Mouse (Mus musculus): ENCODE results near the gene Numb. TPM values are rescaled to one million over a fixed set of nuclear protein-coding genes. Genes with fewer than 3 reads are reported as not detected.
A peak's percentile ranks its signal among the peaks of the same experiment; 100 is the strongest.
"Not testable (repeated sequence)": the region's sequence is repeated elsewhere in the genome, so short reads cannot be mapped to it uniquely, and the experiment has no call there.

Gene Numb
- 10 to 100 TPM; 38.0 TPM for total RNA-seq (2021)
- long read RNA-seq, transcript Numb-204 (11 exons, 3,549 nt): major isoform, 12 of 50 reads
- long read RNA-seq, partial matches to known transcripts: 3 of 50 reads
- long read RNA-seq, other reads (novel, unspliced or antisense): 35 of 50 reads

- DNase-seq (ENCODE audit: low spot score in 2 of 2): peak; percentile 99 to 100
These were observed at the start of gene Numb for GRCm38 (mm10) chr12:83921535-83922381. Gene Numb (minus strand): TSS chr12:83921934.

GRCm38 (mm10) chr12:83965235-83965634 lies 43.5 kb upstream of the Numb start:
- no peak for DNase-seq (ENCODE audit: low spot score in 2 of 2)

GRCm38 (mm10) chr12:83958278-83958677 lies 36.5 kb upstream of the Numb start:
- DNase-seq (ENCODE audit: low spot score in 2 of 2): no peak

- no peak for DNase-seq (ENCODE audit: low spot score in 2 of 2)
These were observed 30.2 kb upstream of the Numb start for GRCm38 (mm10) chr12:83951711-83952575.

GRCm38 (mm10) chr12:83950840-83951701 lies 29.3 kb upstream of the Numb start:
- DNase-seq (ENCODE audit: low spot score in 2 of 2): peak; percentile 22 to 57

GRCm38 (mm10) chr12:83950493-83950839 lies 28.7 kb upstream of the Numb start, which contains the start of gene Riox1:
Gene Riox1 (plus strand): TSS chr12:83950608.
- DNase-seq (ENCODE audit: low spot score in 2 of 2): peak; percentile 84 to 91

GRCm38 (mm10) chr12:83949776-83950492 lies 28.2 kb upstream of the Numb start:
- no peak for DNase-seq (ENCODE audit: low spot score in 2 of 2)

GRCm38 (mm10) chr12:83949043-83949442 lies 27.3 kb upstream of the Numb start:
- DNase-seq (ENCODE audit: low spot score in 2 of 2): no peak

- no peak for DNase-seq (ENCODE audit: low spot score in 2 of 2)
These were observed 25.6 kb upstream of the Numb start for GRCm38 (mm10) chr12:83947260-83947811.

- DNase-seq (ENCODE audit: low spot score in 2 of 2): no peak
These were observed 20.2 kb upstream of the Numb start for GRCm38 (mm10) chr12:83941938-83942337.

GRCm38 (mm10) chr12:83940031-83940430 lies 18.3 kb upstream of the Numb start:
- no peak for DNase-seq (ENCODE audit: low spot score in 2 of 2)

GRCm38 (mm10) chr12:83939332-83939731 lies 17.6 kb upstream of the Numb start:
- DNase-seq (ENCODE audit: low spot score in 2 of 2): no peak

GRCm38 (mm10) chr12:83938592-83938991 lies 16.9 kb upstream of the Numb start:
- not testable (repeated sequence) for DNase-seq (ENCODE audit: low spot score in 2 of 2)

GRCm38 (mm10) chr12:83937600-83937999 lies 15.9 kb upstream of the Numb start:
- no peak for DNase-seq (ENCODE audit: low spot score in 2 of 2)

- DNase-seq (ENCODE audit: low spot score in 2 of 2): no peak
These were observed 7.6 kb upstream of the Numb start for GRCm38 (mm10) chr12:83929186-83929804.

GRCm38 (mm10) chr12:83927747-83928146 lies 6.0 kb upstream of the Numb start:
- no peak for DNase-seq (ENCODE audit: low spot score in 2 of 2)

GRCm38 (mm10) chr12:83926061-83926460 lies 4.3 kb upstream of the Numb start:
- no peak for DNase-seq (ENCODE audit: low spot score in 2 of 2)

- no peak for DNase-seq (ENCODE audit: low spot score in 2 of 2)
These were observed 3.5 kb upstream of the Numb start for GRCm38 (mm10) chr12:83925160-83925703.

GRCm38 (mm10) chr12:83924332-83924731 lies 2.6 kb upstream of the Numb start:
- no peak for DNase-seq (ENCODE audit: low spot score in 2 of 2)

Data from layer of hippocampus, adult 18-20 months (tissue).